Mouse (Mus musculus): ENCODE measurements around the gene Zbtb4. TPM values are rescaled to one million over a fixed set of nuclear protein-coding genes. Genes with fewer than 3 reads are reported as not detected.

Zbtb4 gene
- polyA plus RNA-seq, 1 experiment = 9.4 TPM

DNA sequence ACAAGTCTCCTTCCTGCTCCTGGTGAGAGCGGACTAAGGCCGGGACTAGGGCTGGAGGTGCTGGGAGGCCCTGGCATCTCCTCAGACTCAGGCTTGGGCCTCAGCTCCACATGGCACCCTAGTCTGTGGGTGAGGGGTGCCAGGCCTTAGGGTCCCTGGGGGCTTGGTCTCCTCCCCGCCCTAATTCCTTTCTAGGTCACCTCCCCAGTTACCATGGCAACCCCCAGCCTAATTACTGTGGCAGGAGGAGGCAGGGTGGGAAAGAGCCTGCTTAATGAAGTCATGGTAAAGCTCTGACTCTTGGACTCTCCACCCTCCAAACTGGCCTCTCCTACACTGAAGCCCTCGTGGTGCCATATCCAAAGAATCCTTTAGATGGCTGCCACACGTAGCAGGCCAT, 63.1 kb downstream of the Zbtb4 start:
- H3K79me2 ChIP-seq (ENCODE audit: control insufficient read depth, insufficient read depth) = no peaks in the 10 kb centered on the region
- H3K27me3 ChIP-seq (ENCODE audit: control insufficient read depth, insufficient read depth, insufficient read length) = no peaks in the 10 kb centered on the region
- H3K4me2 ChIP-seq (ENCODE audit: low read depth) = no peak overlapping the region
- no peak overlapping the region for H3K4me3 ChIP-seq
- H3ac ChIP-seq (ENCODE audit: control insufficient read depth, insufficient read length) = no peak overlapping the region
- TF ChIP-seq CEBPB (IDR thresholded peaks at IDR 0.05; ENCODE audit: insufficient read depth, poor library complexity, severe bottlenecking) = no peak
- no peaks in the 10 kb centered on the region for H3K36me3 ChIP-seq (ENCODE audit: control insufficient read depth, insufficient read depth)

DNA sequence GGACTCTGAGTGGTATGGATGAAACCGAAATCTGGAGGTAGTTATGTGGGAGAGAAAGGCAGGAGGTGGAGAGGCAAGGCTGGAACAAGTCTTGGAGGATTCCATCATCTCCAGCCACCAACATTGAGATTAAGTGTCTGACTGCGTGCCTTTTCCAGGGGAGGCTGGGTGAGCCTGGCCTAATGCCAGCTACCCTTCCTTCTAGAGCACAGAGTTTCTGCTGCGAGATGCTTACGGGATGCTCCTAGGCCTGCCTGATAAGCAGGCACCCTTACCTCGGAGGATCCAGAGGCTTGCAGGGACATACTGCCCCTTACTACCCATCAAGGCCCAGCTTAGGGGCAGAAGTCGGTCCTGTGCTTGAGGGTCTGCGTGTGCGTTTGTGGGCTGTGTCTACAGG, 67.8 kb downstream of the Zbtb4 start:
- Histone ChIP-seq H3K4me2 (ENCODE audit: low read depth) (no peak overlapping the region), H3K36me3 (ENCODE audit: control insufficient read depth, insufficient read depth) (no peaks in the 10 kb centered on the region), H3K79me2 (ENCODE audit: control insufficient read depth, insufficient read depth) (no peaks in the 10 kb centered on the region), H3K27me3 (ENCODE audit: control insufficient read depth, insufficient read depth, insufficient read length) (no peaks in the 10 kb centered on the region), H3K4me3 (no peak overlapping the region), H3ac (ENCODE audit: control insufficient read depth, insufficient read length) (no peak overlapping the region)
- TF ChIP-seq TCF3 (IDR thresholded peaks at IDR 0.05; ENCODE audit: insufficient read length, low read depth) (no peak), POLR2AphosphoS2 (IDR thresholded peaks at IDR 0.05; ENCODE audit: insufficient read length, low read depth) (no peak), REST (IDR thresholded peaks at IDR 0.05; ENCODE audit: insufficient read depth, insufficient read length) (no peak), SRF (IDR thresholded peaks at IDR 0.05; ENCODE audit: control insufficient read depth, insufficient read length, low read depth) (no peak), USF1 (IDR thresholded peaks at IDR 0.05; ENCODE audit: low read depth) (no peak), E2F4 (IDR thresholded peaks at IDR 0.05; ENCODE audit: insufficient read depth) (no peak), MYOD1 (IDR thresholded peaks at IDR 0.05; ENCODE audit: control insufficient read depth in 1 of 3, insufficient read length in 2 of 3, low read depth in 2 of 3) (no peak), MYOG (IDR thresholded peaks at IDR 0.05; ENCODE audit: control insufficient read depth in 1 of 3, insufficient read depth in 1 of 3, insufficient read length in 2 of 3, low read depth in 2 of 3) (no peak), POLR2A (IDR thresholded peaks at IDR 0.05; ENCODE audit: insufficient read length, low read depth) (no peak), TCF12 (IDR thresholded peaks at IDR 0.05; ENCODE audit: insufficient read depth, poor library complexity, severe bottlenecking) (no peak), CEBPB (IDR thresholded peaks at IDR 0.05; ENCODE audit: insufficient read depth, poor library complexity, severe bottlenecking) (no peak)

Other genes starting within 250 kb of the Zbtb4 start
- gene Dnah2, start 216.8 kb upstream of the Zbtb4 start, polyA plus RNA-seq (2012; fragmentation: generic; extraction: Trizol) = 0.24 TPM
- gene Efnb3, start 205.7 kb upstream of the Zbtb4 start, polyA plus RNA-seq (2012; fragmentation: generic; extraction: Trizol) = 0.36 TPM
- gene Wrap53, start 185.7 kb upstream of the Zbtb4 start, polyA plus RNA-seq (2012; fragmentation: generic; extraction: Trizol) = 9.1 TPM
- gene Trp53, start 185.6 kb upstream of the Zbtb4 start, polyA plus RNA-seq (2012; fragmentation: generic; extraction: Trizol) = 119 TPM
- 6.6 TPM for gene Atp1b2, start 160.0 kb upstream of the Zbtb4 start, polyA plus RNA-seq (2012; fragmentation: generic; extraction: Trizol)
- gene Shbg, start 148.0 kb upstream of the Zbtb4 start, polyA plus RNA-seq (2012; fragmentation: generic; extraction: Trizol) = 0.05 TPM
- 3.6 TPM for gene Sat2, start 143.9 kb upstream of the Zbtb4 start, polyA plus RNA-seq (2012; fragmentation: generic; extraction: Trizol)
- 104 TPM for gene Fxr2, start 132.9 kb upstream of the Zbtb4 start, polyA plus RNA-seq (2012; fragmentation: generic; extraction: Trizol)
- 0.07 TPM for gene Sox15, start 110.6 kb upstream of the Zbtb4 start, polyA plus RNA-seq (2012; fragmentation: generic; extraction: Trizol)
- 39.1 TPM for gene Mpdu1, start 103.3 kb upstream of the Zbtb4 start, polyA plus RNA-seq (2012; fragmentation: generic; extraction: Trizol)
- gene Cd68, start 99.8 kb upstream of the Zbtb4 start, polyA plus RNA-seq (2012; fragmentation: generic; extraction: Trizol) = 0.96 TPM
- gene Eif4a1, start 93.5 kb upstream of the Zbtb4 start, polyA plus RNA-seq (2012; fragmentation: generic; extraction: Trizol) = 553 TPM
- gene Senp3, start 83.8 kb upstream of the Zbtb4 start, polyA plus RNA-seq (2012; fragmentation: generic; extraction: Trizol) = 70.5 TPM
- 0.07 TPM for gene Tnfsf13, start 80.1 kb upstream of the Zbtb4 start, polyA plus RNA-seq (2012; fragmentation: generic; extraction: Trizol)
- gene Tnfsf12, start 70.1 kb upstream of the Zbtb4 start, polyA plus RNA-seq (2012; fragmentation: generic; extraction: Trizol) = 5.5 TPM
- gene Tnfsfm13, start 69.8 kb upstream of the Zbtb4 start, polyA plus RNA-seq (2012; fragmentation: generic; extraction: Trizol) = 1.6 TPM
- gene Polr2a, start 7.3 kb upstream of the Zbtb4 start, polyA plus RNA-seq (2012; fragmentation: generic; extraction: Trizol) = 69.5 TPM
- gene Slc35g3, start 3.9 kb upstream of the Zbtb4 start, polyA plus RNA-seq (2012; fragmentation: generic; extraction: Trizol) = 0.26 TPM
- 95.3 TPM for gene Chrnb1, start 30.0 kb downstream of the Zbtb4 start, polyA plus RNA-seq (2012; fragmentation: generic; extraction: Trizol)
- gene Fgf11, start 35.9 kb downstream of the Zbtb4 start, polyA plus RNA-seq (2012; fragmentation: generic; extraction: Trizol) = 17.5 TPM
- 0.61 TPM for gene Tmem102, start 39.7 kb downstream of the Zbtb4 start, polyA plus RNA-seq (2012; fragmentation: generic; extraction: Trizol)
- 0.02 TPM for gene Gm39566, start 49.4 kb downstream of the Zbtb4 start, polyA plus RNA-seq (2012; fragmentation: generic; extraction: Trizol)
- gene Spem2, start 52.6 kb downstream of the Zbtb4 start, polyA plus RNA-seq (2012; fragmentation: generic; extraction: Trizol) = not detected
- 0.05 TPM for gene Spem1, start 56.3 kb downstream of the Zbtb4 start, polyA plus RNA-seq (2012; fragmentation: generic; extraction: Trizol)
- 12.8 TPM for gene Nlgn2, start 71.9 kb downstream of the Zbtb4 start, polyA plus RNA-seq (2012; fragmentation: generic; extraction: Trizol)
- gene Tmem256, start 72.6 kb downstream of the Zbtb4 start, polyA plus RNA-seq (2012; fragmentation: generic; extraction: Trizol) = 259 TPM
- gene Plscr3, start 80.5 kb downstream of the Zbtb4 start, polyA plus RNA-seq (2012; fragmentation: generic; extraction: Trizol) = 91.9 TPM
- gene Tnk1, start 92.8 kb downstream of the Zbtb4 start, polyA plus RNA-seq (2012; fragmentation: generic; extraction: Trizol) = not detected
- gene Tmem95, start 112.1 kb downstream of the Zbtb4 start, polyA plus RNA-seq (2012; fragmentation: generic; extraction: Trizol) = not detected
- gene Kctd11, start 115.5 kb downstream of the Zbtb4 start, polyA plus RNA-seq (2012; fragmentation: generic; extraction: Trizol) = 24.5 TPM
- gene Acap1, start 129.6 kb downstream of the Zbtb4 start, polyA plus RNA-seq (2012; fragmentation: generic; extraction: Trizol) = 1.4 TPM
- 3.0 TPM for gene 2810408A11Rik, start 135.1 kb downstream of the Zbtb4 start, polyA plus RNA-seq (2012; fragmentation: generic; extraction: Trizol)
- 42.2 TPM for gene Neurl4, start 135.2 kb downstream of the Zbtb4 start, polyA plus RNA-seq (2012; fragmentation: generic; extraction: Trizol)
- gene Gps2, start 148.0 kb downstream of the Zbtb4 start, polyA plus RNA-seq (2012; fragmentation: generic; extraction: Trizol) = 38.0 TPM
- 1,243 TPM for gene Eif5a, start 156.0 kb downstream of the Zbtb4 start, polyA plus RNA-seq (2012; fragmentation: generic; extraction: Trizol)
- gene Ybx2, start 169.9 kb downstream of the Zbtb4 start, polyA plus RNA-seq (2012; fragmentation: generic; extraction: Trizol) = 0.12 TPM
- gene Slc2a4, start 182.3 kb downstream of the Zbtb4 start, polyA plus RNA-seq (2012; fragmentation: generic; extraction: Trizol) = 14.1 TPM
- not detected for gene Cldn7, start 198.9 kb downstream of the Zbtb4 start, polyA plus RNA-seq (2012; fragmentation: generic; extraction: Trizol)
- gene Ctdnep1, start 215.2 kb downstream of the Zbtb4 start, polyA plus RNA-seq (2012; fragmentation: generic; extraction: Trizol) = 146 TPM
- 91.5 TPM for gene Elp5, start 216.6 kb downstream of the Zbtb4 start, polyA plus RNA-seq (2012; fragmentation: generic; extraction: Trizol)
- 530 TPM for gene Gabarap, start 225.2 kb downstream of the Zbtb4 start, polyA plus RNA-seq (2012; fragmentation: generic; extraction: Trizol)
- 58.6 TPM for gene Phf23, start 229.9 kb downstream of the Zbtb4 start, polyA plus RNA-seq (2012; fragmentation: generic; extraction: Trizol)
- 24.3 TPM for gene Dvl2, start 234.7 kb downstream of the Zbtb4 start, polyA plus RNA-seq (2012; fragmentation: generic; extraction: Trizol)
- gene Acadvl, start 249.5 kb downstream of the Zbtb4 start, polyA plus RNA-seq (2012; fragmentation: generic; extraction: Trizol) = 130 TPM

All from myocyte (in vitro differentiated cells).